Mouse (Mus musculus): ENCODE results near the gene Srpr.

The Srpr gene

GRCm38 (mm10) chr9:35263431-35263830 lies 63.5 kb downstream of the Srpr start:
- no peak for DNase-seq

GRCm38 (mm10) chr9:35264509-35264908 lies 64.5 kb downstream of the Srpr start:
- peak; percentile 58 for DNase-seq

GRCm38 (mm10) chr9:35267146-35267975 lies 67.4 kb downstream of the Srpr start, which contains the start of the genes Fam118b and Rpusd4:
Gene Fam118b (minus strand): TSS chr9:35267805.
Gene Rpusd4 (plus strand): TSS chr9:35267865.
- DNase-seq: peak; percentile 99

GRCm38 (mm10) chr9:35267976-35268715 lies 68.2 kb downstream of the Srpr start:
- peak; percentile 86 for DNase-seq

- peak; percentile 93 for DNase-seq
Observed at GRCm38 (mm10) chr9:35277855-35278365, 77.9 kb downstream of the Srpr start.

- DNase-seq: peak; percentile 86
Observed at GRCm38 (mm10) chr9:35278451-35278850, 78.5 kb downstream of the Srpr start.

GRCm38 (mm10) chr9:35282006-35282850 lies 82.3 kb downstream of the Srpr start:
- peak; percentile 64 for DNase-seq

- peak; percentile 95 for DNase-seq
Observed at GRCm38 (mm10) chr9:35282851-35283200, 82.9 kb downstream of the Srpr start.

- DNase-seq: peak; percentile 93
Observed at GRCm38 (mm10) chr9:35283415-35284069, 83.6 kb downstream of the Srpr start.

- no peak for DNase-seq
Observed at GRCm38 (mm10) chr9:35284351-35284750, 84.4 kb downstream of the Srpr start.

- DNase-seq: peak; percentile 90
Observed at GRCm38 (mm10) chr9:35286351-35286750, 86.4 kb downstream of the Srpr start.

- peak; percentile 83 for DNase-seq
Observed at GRCm38 (mm10) chr9:35289992-35290391, 90.0 kb downstream of the Srpr start.

- no peak for DNase-seq
Observed at GRCm38 (mm10) chr9:35290417-35290816, 90.4 kb downstream of the Srpr start.

GRCm38 (mm10) chr9:35290916-35291315 lies 90.9 kb downstream of the Srpr start:
- peak; percentile 95 for DNase-seq

- peak; percentile 95 for DNase-seq
Observed at GRCm38 (mm10) chr9:35293465-35293864, 93.5 kb downstream of the Srpr start.
